In genomic region chr12:33322547-33322946, GRCm38 (mm10) we compare ENCODE assay signal across 16 mouse cellular contexts.
DNase-seq lines count a peak whose midpoint lies in the region; ATAC-seq and TF ChIP-seq lines count a peak whose summit lies in the region.
"Had no signal": no experiment of that assay in that cellular context is flagged by ENCODE, and none has a peak within 500 bp of the region (broad histone marks: within the 10 kb centered on the region; RNA-seq: fewer than 3 reads in every experiment).

No protein-coding gene starts in this region.

- no peaks in the 10 kb centered on the region for H3K36me3 ChIP-seq in forebrain, postnatal 0 days (ENCODE audit: insufficient read depth)
- no peaks in the 10 kb centered on the region for H3K36me3 ChIP-seq in forebrain, embryonic 13.5 days (ENCODE audit: poor library complexity, severe bottlenecking)
- no peaks in the 10 kb centered on the region for H3K36me3 ChIP-seq in E14TG2a.4 (ENCODE audit: insufficient read depth, low read length)
- H3K36me3 ChIP-seq in limb, embryonic 10.5 days: no peaks in the 10 kb centered on the region; the same call in 1 of the 2 replicates

- no peaks in the 10 kb centered on the region for H3K4me1 ChIP-seq in forebrain, postnatal 0 days (ENCODE audit: insufficient read depth)
- peaks cover 8% of the 10 kb centered on the region; the same call in 1 of the 2 replicates for H3K4me1 ChIP-seq in forebrain, embryonic 13.5 days
- H3K4me1 ChIP-seq in lung, adult 2 months (ENCODE audit: control insufficient read depth, insufficient read depth, low read length): no peaks in the 10 kb centered on the region
- H3K4me1 ChIP-seq in E14TG2a.4 (replicated peaks; ENCODE audit: low read depth, low read length): no peaks in the 10 kb centered on the region
- H3K4me1 ChIP-seq in limb, embryonic 10.5 days: no peaks in the 10 kb centered on the region
- H3K4me1 ChIP-seq: limb, embryonic 15.5 days had no signal

- H3K9me3 ChIP-seq in forebrain, postnatal 0 days (ENCODE audit: low read length): no peaks in the 10 kb centered on the region
- no peaks in the 10 kb centered on the region for H3K9me3 ChIP-seq in forebrain, embryonic 13.5 days (replicated peaks)
- no peaks in the 10 kb centered on the region for H3K9me3 ChIP-seq in E14TG2a.4 (ENCODE audit: low read length)
- H3K9me3 ChIP-seq in limb, embryonic 10.5 days (replicated peaks): no peaks in the 10 kb centered on the region
- H3K9me3 ChIP-seq: limb, embryonic 15.5 days had no signal

- H3K4me3 ChIP-seq in forebrain, postnatal 0 days (ENCODE audit: low read depth, low read length): no peak overlapping the region
- H3K4me3 ChIP-seq in forebrain, embryonic 13.5 days: no peak overlapping the region
- no peak overlapping the region for H3K4me3 ChIP-seq in lung, adult 2 months (replicated peaks; ENCODE audit: extremely low read depth, low read depth, low read length)
- no peak overlapping the region for H3K4me3 ChIP-seq in E14TG2a.4 (replicated peaks; ENCODE audit: low read length)
- H3K4me3 ChIP-seq in limb, embryonic 10.5 days: no peak overlapping the region
- H3K4me3 ChIP-seq: limb, embryonic 15.5 days had no signal

- 76% methylated on average over 7 of the region's 7 CpGs for WGBS in forebrain, postnatal 0 days
- WGBS in forebrain, embryonic 13.5 days: 79% methylated on average over 7 of the region's 7 CpGs
- WGBS in lung, adult 2 months: 82% methylated on average over 7 of the region's 7 CpGs
- WGBS in limb, embryonic 10.5 days: 73% methylated on average over 7 of the region's 7 CpGs

- no peak overlapping the region for H3K4me2 ChIP-seq in forebrain, postnatal 0 days (ENCODE audit: low read depth)
- no peak overlapping the region for H3K4me2 ChIP-seq in forebrain, embryonic 13.5 days
- H3K4me2 ChIP-seq: limb, embryonic 15.5 days had no signal

- DNase-seq in forebrain, postnatal 0 days: no peak
- DNase-seq in lung, adult 2 months: no peak
- DNase-seq in lung, postnatal 36 days: no peak
- DNase-seq in induced T-regulatory cell, adult 2 months (ENCODE audit: low read depth): peak; percentile 62
- no peak for DNase-seq in limb, embryonic 10.5 days (ENCODE audit: low spot score)
- no peak for DNase-seq in ovary, postnatal 10 days (ENCODE audit: low spot score)
- DNase-seq: adrenal gland, postnatal 25 days; cerebellum, adult 11 months; heart, postnatal 10 days; kidney, postnatal 4 days; right cerebral cortex, postnatal 4 days had no signal

- H3K9ac ChIP-seq in forebrain, postnatal 0 days: no peak overlapping the region
- H3K9ac ChIP-seq in forebrain, embryonic 13.5 days: no peak overlapping the region
- H3K9ac ChIP-seq: limb, embryonic 15.5 days had no signal

- no peak for ATAC-seq in forebrain, postnatal 0 days
- no peak for ATAC-seq in forebrain, embryonic 13.5 days
- ATAC-seq: forebrain, embryonic 16.5 days; hindbrain, embryonic 16.5 days had no signal

- H3K27ac ChIP-seq in forebrain, postnatal 0 days (ENCODE audit: low read depth, low read length): no peak overlapping the region
- no peak overlapping the region for H3K27ac ChIP-seq in forebrain, embryonic 13.5 days
- no peak overlapping the region for H3K27ac ChIP-seq in limb, embryonic 10.5 days
- H3K27ac ChIP-seq: limb, embryonic 15.5 days had no signal

- TF ChIP-seq POLR2A in lung, adult 2 months (IDR thresholded peaks at IDR 0.05; ENCODE audit: borderline replicate concordance, extremely low read depth, low read depth, low read length): no peak

- peak; percentile 8; the same call in 1 of the 2 replicates for TF ChIP-seq CTCF in forebrain, postnatal 0 days (IDR thresholded peaks at IDR 0.05; ENCODE audit: low read depth)
- 0 out of 2 replicates have a peak, but pooled peaks have one; percentile 16 for TF ChIP-seq CTCF in lung, adult 2 months (IDR thresholded peaks at IDR 0.05; ENCODE audit: insufficient read depth, low read length)
- TF ChIP-seq CTCF in E14TG2a.4 (conservative IDR thresholded peaks at IDR 0.05; ENCODE audit: low read length): peak; percentile 82

- no peaks in the 10 kb centered on the region for H3K27me3 ChIP-seq in forebrain, postnatal 0 days (ENCODE audit: insufficient read depth, low read length)
- no peaks in the 10 kb centered on the region for H3K27me3 ChIP-seq in forebrain, embryonic 13.5 days
- peaks cover 16% of the 10 kb centered on the region; the same call in 1 of the 2 replicates for H3K27me3 ChIP-seq in E14TG2a.4 (ENCODE audit: insufficient read depth, low read length)
- no peaks in the 10 kb centered on the region for H3K27me3 ChIP-seq in limb, embryonic 10.5 days (ENCODE audit: low read depth, poor library complexity, severe bottlenecking)
- H3K27me3 ChIP-seq: limb, embryonic 15.5 days had no signal

Comparison
In these comparisons a context has a peak if more than half of its experiments do, and no peak if none do; other contexts are left out.
1. CTCF ChIP-seq: peak in every context shown above with its lines; median percentile 82 in E14TG2a.4; 16 in lung, adult 2 months; 8 in forebrain, postnatal 0 days.